Mouse (Mus musculus): Measurements from ENCODE around the gene Kctd21. TPM values are rescaled to one million over a fixed set of nuclear protein-coding genes. Genes with fewer than 3 reads are reported as not detected.
A peak's percentile ranks its signal among the peaks of the same experiment; 100 is the strongest.

The Kctd21 gene
- polyA plus RNA-seq, 1 experiment = 3.9 TPM

DNA sequence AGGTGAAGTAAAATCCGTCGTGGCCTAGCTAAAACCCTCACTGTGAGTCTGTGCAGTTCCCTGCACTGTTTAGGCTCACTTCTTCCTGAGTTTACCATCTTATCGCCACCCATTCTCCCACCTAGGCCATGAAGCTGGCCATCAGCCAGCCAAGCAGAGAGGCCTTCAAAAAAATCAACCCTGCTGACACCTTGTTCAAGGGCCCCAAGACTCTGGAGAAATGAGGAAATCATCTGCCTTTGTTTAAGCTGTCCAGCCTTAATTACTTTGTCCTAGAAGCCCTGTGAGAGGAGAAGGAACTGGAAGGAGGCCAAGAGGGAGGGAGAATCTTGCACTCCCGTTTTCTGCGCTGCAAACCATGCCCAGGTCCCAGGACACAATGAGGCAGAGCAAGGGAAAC lies 24.1 kb downstream of the Kctd21 start:
- TF ChIP-seq POLR2A (IDR thresholded peaks at IDR 0.05; ENCODE audit: low read depth, low read length) = no peak
- no peak for TF ChIP-seq CTCF (IDR thresholded peaks at IDR 0.05; ENCODE audit: borderline replicate concordance, insufficient read depth, low read length)
- Histone ChIP-seq H3K4me3 (ENCODE audit: insufficient read depth, low read length) (no peak overlapping the region), H3K4me1 (ENCODE audit: control insufficient read depth, insufficient read depth, low read length) (no peaks in the 10 kb centered on the region), H3K27ac (ENCODE audit: insufficient read depth, low read length) (no peak overlapping the region)

DNA sequence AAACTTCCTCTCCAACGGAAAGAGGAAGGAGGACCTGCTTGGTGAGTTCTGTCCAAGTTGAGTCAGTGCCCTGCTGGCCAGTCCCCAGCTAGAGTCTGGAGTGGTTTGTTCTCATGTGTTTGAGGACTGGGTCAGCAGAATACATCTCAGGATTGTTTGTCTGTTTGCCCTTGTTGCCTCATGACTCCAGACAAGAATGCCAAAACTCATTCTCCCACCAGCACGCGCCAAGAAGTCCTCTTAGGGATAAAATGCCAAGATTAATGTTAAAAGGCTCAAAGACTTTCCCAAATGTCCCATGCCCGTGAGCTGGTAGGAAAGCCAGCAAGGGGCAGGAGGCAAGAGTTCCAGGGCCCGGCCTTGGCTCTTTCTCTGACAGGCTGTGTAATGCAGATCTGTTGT lies 24.7 kb downstream of the Kctd21 start:
- no peak overlapping the region for H3K27ac ChIP-seq (ENCODE audit: insufficient read depth, low read length)
- no peaks in the 10 kb centered on the region for H3K4me1 ChIP-seq (ENCODE audit: control insufficient read depth, insufficient read depth, low read length)
- H3K4me3 ChIP-seq (ENCODE audit: insufficient read depth, low read length) = no peak overlapping the region
- no peak for TF ChIP-seq POLR2A (IDR thresholded peaks at IDR 0.05; ENCODE audit: low read depth, low read length)
- TF ChIP-seq CTCF (IDR thresholded peaks at IDR 0.05; ENCODE audit: borderline replicate concordance, insufficient read depth, low read length) = no peak

DNA sequence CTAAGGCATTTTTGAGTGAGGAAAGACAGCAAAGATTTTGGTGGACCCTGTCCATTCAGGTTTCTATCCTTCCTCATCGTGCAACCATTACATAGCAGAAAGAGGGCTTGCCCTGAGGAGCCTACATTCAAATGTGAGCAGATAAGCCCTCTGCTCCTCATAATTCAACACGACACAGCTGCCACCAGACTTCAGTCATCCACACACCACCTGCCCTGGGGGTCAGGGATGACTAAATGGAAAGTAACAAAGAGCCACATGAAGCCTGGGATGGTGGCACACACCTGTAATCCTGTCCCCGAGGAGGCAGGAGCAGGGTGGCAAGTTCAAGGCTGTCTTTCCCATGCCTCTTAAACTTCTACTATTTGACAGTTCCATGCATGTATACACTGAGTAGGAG lies 25.7 kb downstream of the Kctd21 start:
- H3K4me1 ChIP-seq (ENCODE audit: control insufficient read depth, insufficient read depth, low read length) = no peaks in the 10 kb centered on the region
- TF ChIP-seq POLR2A (IDR thresholded peaks at IDR 0.05; ENCODE audit: low read depth, low read length) = no peak
- no peak for TF ChIP-seq CTCF (IDR thresholded peaks at IDR 0.05; ENCODE audit: borderline replicate concordance, insufficient read depth, low read length)
- H3K27ac ChIP-seq (ENCODE audit: insufficient read depth, low read length) = no peak overlapping the region
- no peak overlapping the region for H3K4me3 ChIP-seq (ENCODE audit: insufficient read depth, low read length)

DNA sequence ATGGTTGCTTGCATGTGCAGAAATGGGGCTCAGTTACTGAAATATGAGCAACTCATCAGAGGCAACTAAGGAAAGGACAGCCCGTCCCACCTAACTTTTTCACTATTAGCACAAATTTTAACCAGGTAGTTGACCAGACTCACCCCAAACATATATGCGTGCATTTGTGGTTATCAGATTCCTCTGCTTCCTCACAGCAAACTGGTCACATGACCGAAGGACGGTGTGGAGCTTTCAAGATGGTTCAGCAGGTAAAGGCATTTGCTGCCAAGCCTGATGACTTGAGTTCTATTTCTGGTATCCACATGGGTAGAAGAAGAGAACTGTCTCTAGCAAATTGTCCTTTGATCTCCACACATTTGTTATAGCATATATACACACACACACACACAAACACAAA lies 26.2 kb downstream of the Kctd21 start:
- Histone ChIP-seq H3K4me3 (ENCODE audit: insufficient read depth, low read length) (no peak overlapping the region), H3K4me1 (ENCODE audit: control insufficient read depth, insufficient read depth, low read length) (no peaks in the 10 kb centered on the region), H3K27ac (ENCODE audit: insufficient read depth, low read length) (no peak overlapping the region)
- no peak for TF ChIP-seq POLR2A (IDR thresholded peaks at IDR 0.05; ENCODE audit: low read depth, low read length)
- no peak for TF ChIP-seq CTCF (IDR thresholded peaks at IDR 0.05; ENCODE audit: borderline replicate concordance, insufficient read depth, low read length)

DNA sequence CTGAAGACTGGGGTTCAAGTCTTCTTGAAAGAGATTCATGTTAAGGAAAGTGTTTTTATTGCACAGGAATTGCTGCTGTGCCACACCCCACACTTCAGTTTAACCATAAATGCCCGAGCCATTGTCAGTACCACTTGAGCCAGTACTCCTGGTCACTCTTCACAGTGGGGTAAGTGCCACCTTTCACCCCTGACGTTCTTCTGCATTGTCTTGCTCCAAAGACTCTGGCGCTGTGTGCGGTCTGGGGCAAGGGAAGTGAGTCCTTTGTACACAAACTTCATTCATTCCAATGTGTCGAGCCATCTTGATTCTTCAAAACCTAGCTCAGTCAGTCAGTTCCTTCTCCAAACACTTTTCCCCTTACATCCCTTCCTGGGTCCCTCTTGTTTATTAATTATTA lies 28.0 kb downstream of the Kctd21 start:
- TF ChIP-seq POLR2A (IDR thresholded peaks at IDR 0.05; ENCODE audit: low read depth, low read length) = no peak
- no peak for TF ChIP-seq CTCF (IDR thresholded peaks at IDR 0.05; ENCODE audit: borderline replicate concordance, insufficient read depth, low read length)
- Histone ChIP-seq H3K27ac (ENCODE audit: insufficient read depth, low read length) (no peak overlapping the region), H3K4me1 (ENCODE audit: control insufficient read depth, insufficient read depth, low read length) (no peaks in the 10 kb centered on the region)

DNA sequence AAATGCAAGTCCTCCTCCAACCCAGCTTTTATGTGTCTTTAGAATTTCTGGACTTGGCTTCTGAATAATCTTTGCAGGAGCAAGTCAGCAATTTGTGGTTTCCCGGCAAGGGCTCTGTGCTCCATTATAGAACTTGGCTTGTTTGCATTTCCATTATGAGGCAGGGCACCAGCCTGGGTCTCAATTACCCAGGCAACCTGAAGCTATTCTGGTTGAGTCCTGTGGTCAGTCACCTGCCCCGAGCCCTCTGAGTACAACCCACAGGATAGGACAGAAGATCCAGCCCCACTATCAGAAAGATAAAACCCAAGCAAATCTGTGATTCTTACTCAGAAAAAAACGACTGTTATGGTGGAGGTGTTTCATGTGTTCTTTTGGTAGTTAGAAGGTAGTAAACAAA lies 28.8 kb downstream of the Kctd21 start:
- no peak overlapping the region for H3K4me3 ChIP-seq (ENCODE audit: insufficient read depth, low read length)
- H3K4me1 ChIP-seq (ENCODE audit: control insufficient read depth, insufficient read depth, low read length) = no peaks in the 10 kb centered on the region
- TF ChIP-seq POLR2A (IDR thresholded peaks at IDR 0.05; ENCODE audit: low read depth, low read length) = no peak
- TF ChIP-seq CTCF (IDR thresholded peaks at IDR 0.05; ENCODE audit: borderline replicate concordance, insufficient read depth, low read length) = no peak
- no peak overlapping the region for H3K27ac ChIP-seq (ENCODE audit: insufficient read depth, low read length)

More for the DNA sequence above, 28.0 kb downstream of the Kctd21 start:
- H3K4me3 ChIP-seq (ENCODE audit: insufficient read depth, low read length) = no peak overlapping the region

DNA sequence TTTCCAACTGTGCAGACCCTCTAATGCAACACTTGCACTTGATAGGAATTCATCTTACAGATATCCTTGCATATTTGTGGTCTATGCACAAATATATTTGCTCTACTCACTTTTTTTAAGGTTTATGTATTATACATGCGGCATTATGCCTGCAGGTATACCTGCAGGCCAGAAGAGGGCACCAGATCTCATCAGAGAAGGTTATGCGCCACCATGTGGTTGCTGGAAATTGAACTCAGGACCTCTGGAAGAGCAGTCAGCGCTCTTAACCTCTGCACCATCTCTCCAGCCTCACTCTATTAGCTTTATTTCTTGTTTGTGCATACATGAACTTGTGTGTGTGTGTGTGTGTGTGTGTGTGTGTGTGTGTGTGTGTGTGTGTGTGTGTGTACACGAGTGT lies 29.3 kb downstream of the Kctd21 start:
- no peaks in the 10 kb centered on the region for H3K4me1 ChIP-seq (ENCODE audit: control insufficient read depth, insufficient read depth, low read length)
- no peak overlapping the region for H3K4me3 ChIP-seq (ENCODE audit: insufficient read depth, low read length)
- TF ChIP-seq POLR2A (IDR thresholded peaks at IDR 0.05; ENCODE audit: low read depth, low read length) = no peak
- peak; percentile 54; the same call in 1 of the 2 replicates for TF ChIP-seq CTCF (IDR thresholded peaks at IDR 0.05; ENCODE audit: borderline replicate concordance, insufficient read depth, low read length)
- H3K27ac ChIP-seq (ENCODE audit: insufficient read depth, low read length) = no peak overlapping the region

DNA sequence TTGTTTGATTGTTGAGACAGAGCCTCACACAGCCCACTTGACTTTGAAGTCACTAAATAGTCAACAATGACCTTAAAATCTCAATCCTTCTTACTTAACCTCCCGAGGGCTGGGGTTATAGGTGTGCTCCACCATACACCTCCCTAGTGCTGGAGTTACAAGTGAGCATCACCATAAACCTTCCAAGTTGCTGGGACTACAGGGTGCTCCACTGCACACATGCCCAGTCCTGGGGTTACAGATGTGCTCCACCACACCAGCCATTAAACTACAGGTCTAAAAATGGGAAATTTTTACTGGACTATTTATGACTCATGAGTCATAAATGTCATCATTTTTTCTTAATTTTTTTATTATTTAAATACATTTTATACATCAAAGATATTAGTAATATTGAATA lies 33.8 kb downstream of the Kctd21 start:
- TF ChIP-seq CTCF (IDR thresholded peaks at IDR 0.05; ENCODE audit: borderline replicate concordance, insufficient read depth, low read length) (no peak), POLR2A (IDR thresholded peaks at IDR 0.05; ENCODE audit: low read depth, low read length) (no peak)
- Histone ChIP-seq H3K4me3 (ENCODE audit: insufficient read depth, low read length) (no peak overlapping the region), H3K4me1 (ENCODE audit: control insufficient read depth, insufficient read depth, low read length) (peaks cover 2% of the 10 kb centered on the region; the same call in 1 of the 2 replicates), H3K27ac (ENCODE audit: insufficient read depth, low read length) (no peak overlapping the region)

DNA sequence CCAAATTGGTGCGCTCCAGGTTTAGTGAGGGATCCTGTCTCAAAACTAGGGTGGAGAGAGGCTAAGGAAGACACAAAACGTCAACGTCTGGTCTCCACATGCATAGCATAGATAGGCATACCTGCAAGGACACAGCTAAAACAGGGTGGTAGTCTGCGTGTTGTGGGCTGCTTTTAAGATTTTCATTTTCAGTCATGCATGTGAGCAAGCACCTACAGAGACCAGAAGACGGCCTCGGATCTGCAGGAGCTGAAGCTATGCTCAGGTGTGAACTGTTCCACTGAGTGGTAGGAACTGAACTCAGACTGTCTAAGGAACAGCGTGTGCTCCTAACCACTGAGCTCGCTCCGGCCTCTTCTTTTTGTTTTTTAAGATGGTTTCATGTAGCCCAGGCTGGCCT lies 43.0 kb downstream of the Kctd21 start:
- Histone ChIP-seq H3K27ac (ENCODE audit: insufficient read depth, low read length) (no peak overlapping the region), H3K4me1 (ENCODE audit: control insufficient read depth, insufficient read depth, low read length) (peaks cover 4% of the 10 kb centered on the region; the same call in 1 of the 2 replicates), H3K4me3 (ENCODE audit: insufficient read depth, low read length) (no peak overlapping the region)
- TF ChIP-seq CTCF (IDR thresholded peaks at IDR 0.05; ENCODE audit: borderline replicate concordance, insufficient read depth, low read length) = no peak
- TF ChIP-seq POLR2A (IDR thresholded peaks at IDR 0.05; ENCODE audit: low read depth, low read length) = no peak

DNA sequence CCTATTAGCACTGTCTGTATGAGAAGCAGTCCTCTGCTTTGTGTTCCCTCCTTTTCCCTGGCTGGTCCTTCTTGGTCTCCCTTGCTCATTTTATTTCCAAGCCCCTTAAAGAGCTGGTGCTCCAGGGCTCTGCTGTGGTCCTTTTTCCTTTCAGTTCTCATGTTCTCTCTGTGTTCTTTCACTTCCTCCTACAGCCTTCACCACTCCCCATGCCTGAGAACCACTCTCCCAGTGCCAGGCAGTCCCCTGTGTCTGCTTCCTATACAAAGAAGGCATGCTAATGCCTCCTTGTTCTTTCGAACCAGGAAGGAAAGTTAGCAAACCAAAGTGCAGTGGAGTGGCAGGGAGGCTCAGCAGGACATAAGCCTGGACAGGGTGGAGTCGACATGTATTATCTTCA lies 43.8 kb downstream of the Kctd21 start:
- no peak overlapping the region for H3K27ac ChIP-seq (ENCODE audit: insufficient read depth, low read length)
- no peak overlapping the region for H3K4me3 ChIP-seq (ENCODE audit: insufficient read depth, low read length)
- H3K4me1 ChIP-seq (ENCODE audit: control insufficient read depth, insufficient read depth, low read length) = peaks cover 2% of the 10 kb centered on the region; the same call in 1 of the 2 replicates
- no peak for TF ChIP-seq CTCF (IDR thresholded peaks at IDR 0.05; ENCODE audit: borderline replicate concordance, insufficient read depth, low read length)
- no peak for TF ChIP-seq POLR2A (IDR thresholded peaks at IDR 0.05; ENCODE audit: low read depth, low read length)

DNA sequence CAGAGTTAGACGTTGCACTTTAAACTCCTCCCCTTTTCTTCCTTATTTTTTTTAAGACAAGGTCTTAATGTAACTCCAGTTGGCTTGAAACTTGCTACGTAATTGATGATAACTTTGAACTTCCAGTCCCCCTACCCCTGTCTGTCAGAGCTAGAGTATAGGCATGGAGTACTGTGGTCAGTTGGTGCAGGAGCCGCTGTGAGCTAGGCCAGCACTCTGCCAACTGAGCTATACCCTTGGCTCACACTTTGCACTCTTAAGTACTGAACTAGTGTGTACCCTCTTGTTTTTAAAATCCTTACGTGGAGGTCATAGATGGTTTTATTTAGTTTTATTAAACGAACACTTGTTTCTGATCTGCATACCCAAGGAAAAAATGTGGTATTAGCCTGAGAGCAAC lies 47.2 kb downstream of the Kctd21 start:
- no peak overlapping the region for H3K27ac ChIP-seq (ENCODE audit: insufficient read depth, low read length)
- H3K4me1 ChIP-seq (ENCODE audit: control insufficient read depth, insufficient read depth, low read length) = no peaks in the 10 kb centered on the region
- no peak for TF ChIP-seq CTCF (IDR thresholded peaks at IDR 0.05; ENCODE audit: borderline replicate concordance, insufficient read depth, low read length)
- no peak for TF ChIP-seq POLR2A (IDR thresholded peaks at IDR 0.05; ENCODE audit: low read depth, low read length)
- H3K4me3 ChIP-seq (ENCODE audit: insufficient read depth, low read length) = no peak overlapping the region
